Mouse (Mus musculus): Measurements from ENCODE around the gene Ugcg. TPM values are rescaled to one million over a fixed set of nuclear protein-coding genes. Genes with fewer than 3 reads are reported as not detected.

The Ugcg gene
- total and polyA plus RNA-seq, 2 experiments from 2014 or later: 22.8 to 68.5 TPM

DNA sequence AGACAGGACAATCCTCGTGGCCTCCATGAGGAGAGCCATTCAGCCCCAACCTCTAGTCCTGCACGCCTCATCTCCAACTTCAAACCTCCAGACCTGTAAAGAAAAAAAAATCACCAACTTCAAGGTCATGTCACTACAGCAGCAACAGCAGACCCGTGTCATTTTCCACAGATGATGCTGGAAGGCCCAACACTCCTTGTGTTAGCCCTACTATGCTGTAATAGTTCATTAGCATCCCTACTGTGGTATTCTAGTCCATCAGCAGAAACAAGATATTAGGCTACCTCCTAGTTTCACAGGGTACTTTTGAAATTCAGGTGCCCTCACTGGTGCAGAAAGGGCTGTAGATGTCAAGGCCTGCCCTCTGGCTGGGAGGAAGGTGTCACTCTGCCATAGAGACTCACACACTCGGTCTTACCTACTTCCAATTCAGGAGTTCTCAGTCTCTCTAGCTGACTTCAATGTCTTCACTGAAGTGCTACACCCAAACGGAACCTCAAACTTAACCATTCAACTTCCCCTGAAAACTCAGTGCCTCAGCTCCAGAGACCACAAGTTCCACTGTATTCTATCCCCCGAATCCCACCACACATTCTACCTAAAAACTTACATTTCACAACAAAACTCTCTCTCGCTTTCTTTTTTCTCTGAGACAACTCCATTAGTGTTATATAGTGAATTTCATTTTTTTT lies 54.9 kb downstream of the Ugcg start:
- no peak for DNase-seq (ENCODE audit: low spot score)

DNA sequence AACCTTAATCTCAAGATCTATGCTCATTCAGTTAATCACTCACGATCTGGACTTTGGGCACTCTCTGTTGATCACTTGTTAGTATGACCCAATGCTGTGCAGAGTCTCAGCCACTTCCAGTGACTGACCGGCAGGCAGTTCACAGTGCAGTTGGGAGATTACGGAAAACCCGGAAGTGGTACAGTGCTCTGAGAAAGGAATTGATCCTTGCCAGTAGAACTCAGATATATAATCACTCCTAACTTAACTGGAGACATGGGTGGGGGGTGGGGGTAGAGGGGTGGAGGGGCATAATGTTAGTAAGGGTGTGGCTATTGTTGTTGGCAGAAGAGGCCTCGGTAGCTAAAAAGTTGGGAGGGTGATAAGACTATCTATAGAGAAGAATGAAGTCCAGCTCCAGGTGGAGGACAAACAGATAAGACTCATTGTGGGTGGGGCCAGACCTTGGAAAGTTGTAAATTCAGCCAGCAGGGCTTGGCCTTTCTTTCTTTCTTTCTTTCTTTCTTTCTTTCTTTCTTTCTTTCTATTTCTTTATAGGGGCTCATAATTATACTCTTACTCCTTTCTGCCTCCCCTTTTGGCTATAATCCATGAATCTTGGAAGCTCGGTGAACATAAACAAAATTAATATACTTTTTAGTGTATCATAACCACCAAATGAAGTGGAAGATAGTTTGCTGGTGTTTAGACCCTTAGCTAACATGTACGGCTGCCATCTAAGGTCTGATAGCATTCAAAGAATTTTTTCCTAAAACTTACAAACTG lies 55.9 kb downstream of the Ugcg start:
- DNase-seq (ENCODE audit: low spot score) (no peak), ATAC-seq (ENCODE audit: low FRiP score) (no peak)
- no peaks in the 10 kb centered on the region for H3K36me3 ChIP-seq (ENCODE audit: insufficient read depth, low read length)
- H3K27ac ChIP-seq (ENCODE audit: low read depth, low read length): no peak overlapping the region
- 82% methylated on average over 7 of the region's 7 CpGs for WGBS
- no peak overlapping the region for H3K4me2 ChIP-seq (ENCODE audit: low read depth, low read length, poor library complexity, severe bottlenecking)
- H3K4me1 ChIP-seq (ENCODE audit: insufficient read depth, low read length): no peaks in the 10 kb centered on the region
- H3K4me3 ChIP-seq (ENCODE audit: low read depth, low read length): no peak overlapping the region
- no peaks in the 10 kb centered on the region for H3K9me3 ChIP-seq (ENCODE audit: low read length)
- TF ChIP-seq CTCF (IDR thresholded peaks at IDR 0.05): no peak
- H3K27me3 ChIP-seq (ENCODE audit: insufficient read depth, low read length): no peaks in the 10 kb centered on the region
- no peak overlapping the region for H3K9ac ChIP-seq (replicated peaks; ENCODE audit: low read length, poor library complexity, severe bottlenecking)

More for the DNA sequence above, 54.9 kb downstream of the Ugcg start:
- no peaks in the 10 kb centered on the region for H3K36me3 ChIP-seq (ENCODE audit: insufficient read depth, low read length)
- H3K9me3 ChIP-seq (ENCODE audit: low read length): no peaks in the 10 kb centered on the region
- ATAC-seq (ENCODE audit: low FRiP score): no peak
- H3K27me3 ChIP-seq (ENCODE audit: insufficient read depth, low read length): no peaks in the 10 kb centered on the region
- no peak for TF ChIP-seq CTCF (IDR thresholded peaks at IDR 0.05)
- no peaks in the 10 kb centered on the region for H3K4me1 ChIP-seq (ENCODE audit: insufficient read depth, low read length)
- H3K4me3 ChIP-seq (ENCODE audit: low read depth, low read length): no peak overlapping the region
- no peak overlapping the region for H3K4me2 ChIP-seq (ENCODE audit: low read depth, low read length, poor library complexity, severe bottlenecking)
- no peak overlapping the region for H3K9ac ChIP-seq (replicated peaks; ENCODE audit: low read length, poor library complexity, severe bottlenecking)
- no peak overlapping the region for H3K27ac ChIP-seq (ENCODE audit: low read depth, low read length)
- WGBS: 85% methylated on average over 7 of the region's 7 CpGs

DNA sequence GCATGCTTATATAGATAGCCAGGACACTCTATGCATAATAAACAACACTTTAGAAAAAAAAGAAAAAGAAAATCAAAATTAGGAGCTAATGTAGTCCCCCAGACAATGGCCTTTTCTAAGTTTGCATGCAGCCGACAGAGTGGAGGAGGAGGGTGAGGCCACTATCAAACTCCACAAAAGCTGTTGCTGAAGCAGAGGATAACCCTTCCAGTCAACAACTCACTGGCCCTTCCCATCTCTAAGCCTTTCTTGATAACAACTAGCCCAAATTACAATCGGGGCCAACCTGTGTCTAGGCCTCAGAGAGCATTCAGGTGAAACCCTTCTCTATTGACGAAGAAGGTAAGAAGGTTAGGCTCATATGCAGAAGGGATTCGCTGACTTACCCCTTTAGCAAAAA lies 56.7 kb downstream of the Ugcg start:
- Histone ChIP-seq H3K9ac (replicated peaks; ENCODE audit: low read length, poor library complexity, severe bottlenecking) (no peak overlapping the region), H3K4me3 (ENCODE audit: low read depth, low read length) (no peak overlapping the region), H3K4me2 (ENCODE audit: low read depth, low read length, poor library complexity, severe bottlenecking) (no peak overlapping the region), H3K9me3 (ENCODE audit: low read length) (no peaks in the 10 kb centered on the region), H3K27ac (ENCODE audit: low read depth, low read length) (no peak overlapping the region), H3K27me3 (ENCODE audit: insufficient read depth, low read length) (no peaks in the 10 kb centered on the region), H3K36me3 (ENCODE audit: insufficient read depth, low read length) (no peaks in the 10 kb centered on the region), H3K4me1 (ENCODE audit: insufficient read depth, low read length) (no peaks in the 10 kb centered on the region)
- DNase-seq (ENCODE audit: low spot score) (no peak), ATAC-seq (ENCODE audit: low FRiP score) (no peak)
- no peak for TF ChIP-seq CTCF (IDR thresholded peaks at IDR 0.05)
- WGBS: 92% methylated on average over 4 of the region's 4 CpGs

DNA sequence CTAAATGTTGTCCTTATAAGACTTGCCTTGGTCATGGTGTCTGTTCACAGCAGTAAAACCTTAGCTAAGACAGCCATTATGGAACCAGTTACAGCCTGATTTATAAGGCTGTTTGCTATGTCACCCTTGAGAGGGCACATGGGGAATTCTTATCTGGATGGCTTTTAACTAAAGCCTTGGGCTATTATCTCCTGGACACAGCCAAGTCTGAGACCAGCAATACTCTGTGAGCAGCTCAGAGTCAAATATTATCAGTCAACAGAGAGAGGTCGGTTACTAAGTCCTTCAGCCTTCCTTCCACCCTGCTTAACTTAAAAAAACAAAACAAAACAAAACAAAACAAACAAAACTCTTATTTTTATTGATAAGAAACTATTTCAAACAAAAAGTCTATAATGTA lies 58.5 kb downstream of the Ugcg start:
- no peak for ATAC-seq (ENCODE audit: low FRiP score)
- no peak for DNase-seq (ENCODE audit: low spot score)
- no peaks in the 10 kb centered on the region for H3K4me1 ChIP-seq (ENCODE audit: insufficient read depth, low read length)
- no peak overlapping the region for H3K27ac ChIP-seq (ENCODE audit: low read depth, low read length)
- H3K4me3 ChIP-seq (ENCODE audit: low read depth, low read length): no peak overlapping the region
- no peak overlapping the region for H3K4me2 ChIP-seq (ENCODE audit: low read depth, low read length, poor library complexity, severe bottlenecking)
- H3K27me3 ChIP-seq (ENCODE audit: insufficient read depth, low read length): no peaks in the 10 kb centered on the region
- no peaks in the 10 kb centered on the region for H3K36me3 ChIP-seq (ENCODE audit: insufficient read depth, low read length)
- 76% methylated on average over 1 of the region's 1 CpGs for WGBS
- no peak for TF ChIP-seq CTCF (IDR thresholded peaks at IDR 0.05)
- H3K9ac ChIP-seq (replicated peaks; ENCODE audit: low read length, poor library complexity, severe bottlenecking): no peak overlapping the region
- no peaks in the 10 kb centered on the region for H3K9me3 ChIP-seq (ENCODE audit: low read length)

DNA sequence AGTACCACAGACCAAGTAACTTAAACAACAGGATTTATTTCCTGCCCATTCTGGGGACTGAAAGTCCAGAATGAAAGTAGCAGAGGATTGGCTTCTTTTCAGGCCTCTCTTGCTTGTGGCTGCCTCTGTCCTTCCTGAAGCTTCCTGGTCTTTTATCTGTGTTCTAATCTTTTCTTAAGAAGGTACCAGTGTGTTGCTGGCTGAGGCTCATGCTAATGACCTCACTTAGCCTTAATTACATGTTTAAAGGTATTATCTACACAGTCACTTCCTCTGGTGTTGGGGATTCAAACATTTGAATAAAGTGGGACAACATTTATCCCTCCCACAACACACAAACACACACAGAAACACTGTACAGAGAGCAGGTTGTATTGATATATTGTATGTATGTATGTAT lies 59.0 kb downstream of the Ugcg start:
- H3K27me3 ChIP-seq (ENCODE audit: insufficient read depth, low read length): no peaks in the 10 kb centered on the region
- TF ChIP-seq CTCF (IDR thresholded peaks at IDR 0.05): no peak
- no peak overlapping the region for H3K9ac ChIP-seq (replicated peaks; ENCODE audit: low read length, poor library complexity, severe bottlenecking)
- no peak for ATAC-seq (ENCODE audit: low FRiP score)
- no peaks in the 10 kb centered on the region for H3K36me3 ChIP-seq (ENCODE audit: insufficient read depth, low read length)
- H3K27ac ChIP-seq (ENCODE audit: low read depth, low read length): no peak overlapping the region
- H3K4me2 ChIP-seq (ENCODE audit: low read depth, low read length, poor library complexity, severe bottlenecking): no peak overlapping the region
- DNase-seq (ENCODE audit: low spot score): no peak
- H3K4me3 ChIP-seq (ENCODE audit: low read depth, low read length): no peak overlapping the region
- no peaks in the 10 kb centered on the region for H3K4me1 ChIP-seq (ENCODE audit: insufficient read depth, low read length)
- no peaks in the 10 kb centered on the region for H3K9me3 ChIP-seq (ENCODE audit: low read length)

DNA sequence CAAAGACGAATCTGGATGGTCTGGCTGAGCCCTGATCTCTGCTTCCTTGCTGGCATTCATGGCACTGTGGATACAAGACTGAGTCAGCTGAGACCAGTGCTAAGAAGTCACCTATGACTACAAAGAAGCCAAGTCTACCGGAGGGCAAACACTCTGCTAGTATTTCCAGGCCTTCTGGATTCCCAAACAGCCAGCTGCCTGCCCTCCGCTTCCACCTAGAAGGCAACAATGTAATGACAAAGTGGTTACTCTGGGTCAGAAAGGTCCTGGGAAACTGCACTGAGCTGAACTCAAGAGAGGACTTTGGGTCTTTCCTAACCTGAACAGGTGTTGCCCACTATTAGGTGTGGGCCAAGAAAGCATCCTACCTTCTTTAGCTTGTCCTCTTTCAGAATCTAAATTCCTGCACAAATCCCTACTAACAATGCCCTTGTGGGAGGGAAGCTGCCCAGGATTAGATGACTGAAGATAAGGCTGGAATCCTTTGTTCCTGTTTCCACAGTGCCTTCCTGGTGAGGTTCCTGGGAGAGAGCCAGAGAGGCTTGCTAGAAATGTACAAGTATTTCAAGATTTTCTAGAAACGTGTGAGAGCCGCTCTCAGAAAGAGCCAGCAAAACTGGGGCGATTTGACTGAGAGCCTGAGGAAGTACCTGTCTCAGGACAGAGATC lies 63.5 kb downstream of the Ugcg start:
- ATAC-seq (ENCODE audit: low FRiP score): no peak
- Histone ChIP-seq H3K27ac (ENCODE audit: low read depth, low read length) (no peak overlapping the region), H3K4me2 (ENCODE audit: low read depth, low read length, poor library complexity, severe bottlenecking) (no peak overlapping the region), H3K4me1 (ENCODE audit: insufficient read depth, low read length) (no peaks in the 10 kb centered on the region), H3K9me3 (ENCODE audit: low read length) (no peaks in the 10 kb centered on the region), H3K4me3 (ENCODE audit: low read depth, low read length) (no peak overlapping the region), H3K27me3 (ENCODE audit: insufficient read depth, low read length) (no peaks in the 10 kb centered on the region), H3K9ac (replicated peaks; ENCODE audit: low read length, poor library complexity, severe bottlenecking) (no peak overlapping the region), H3K36me3 (ENCODE audit: insufficient read depth, low read length) (no peaks in the 10 kb centered on the region)
- DNase-seq (ENCODE audit: low spot score): no peak
- no peak for TF ChIP-seq CTCF (IDR thresholded peaks at IDR 0.05)
- WGBS: 75% methylated on average over 6 of the region's 6 CpGs
